Mouse (Mus musculus) cerebellum, adult 2 months (tissue): ENCODE results near the gene Eif4h.

ENCODE experiments used
- CTCF ChIP-seq: fragments of 200-500 bp; IDR thresholded peaks from 2 replicates; pipeline ENCODE4 v1.5.1; 2011; ENCODE audit warnings: low read depth, mild to moderate bottlenecking, control low read depth, low read length, moderate library complexity, borderline replicate concordance; ENCODE audit not compliant: insufficient read depth
- POLR2A ChIP-seq: fragments of 200-500 bp; IDR thresholded peaks from 2 replicates; pipeline ENCODE4 v1.6.1; 2011; ENCODE audit warnings: low read length, control low read depth, borderline replicate concordance; ENCODE audit not compliant: insufficient read depth

DNA sequence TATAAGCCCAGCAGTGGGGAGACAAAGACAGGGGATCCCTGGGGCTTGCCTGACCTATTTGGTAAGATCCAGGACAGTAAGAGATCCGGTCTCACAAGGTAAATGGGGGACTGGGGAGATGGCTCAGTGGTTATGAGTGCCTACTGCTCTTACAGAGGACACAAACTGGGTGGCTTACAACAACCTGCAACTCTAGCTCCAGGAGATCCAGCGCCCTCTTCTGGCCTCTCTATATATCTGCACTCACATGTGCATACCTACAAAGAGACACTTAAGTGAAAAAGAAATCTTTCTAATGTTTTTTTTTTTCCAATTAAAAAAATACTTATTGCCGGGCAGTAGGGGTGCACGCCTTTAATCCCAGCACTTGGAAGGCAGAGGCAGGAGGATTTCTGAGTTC is 7.2 kb upstream of the Eif4h start:
- TF ChIP-seq CTCF (no peak), POLR2A (no peak)
